Mouse (Mus musculus): ENCODE results near the gene Olfr532.
"Not testable (repeated sequence)": the region's sequence is repeated elsewhere in the genome, so short reads cannot be mapped to it uniquely, and the experiment has no call there.

The Olfr532 gene

GRCm38 (mm10) chr7:140421539-140421938 lies at the start of gene Olfr532:
Olfr532 (minus strand) TSS chr7:140421639.
- DNase-seq (ENCODE audit: low spot score in 2 of 2), result no peak

- DNase-seq (ENCODE audit: low spot score in 2 of 2), result not testable (repeated sequence)
These were observed 41.6 kb upstream of the Olfr532 start, which contains the start of gene Olfr533 for GRCm38 (mm10) chr7:140463070-140463469. Olfr533 (plus strand) TSS chr7:140463370.

- no peak for DNase-seq (ENCODE audit: low spot score in 2 of 2)
These were observed 21.7 kb upstream of the Olfr532 start for GRCm38 (mm10) chr7:140443141-140443540.

DNA sequence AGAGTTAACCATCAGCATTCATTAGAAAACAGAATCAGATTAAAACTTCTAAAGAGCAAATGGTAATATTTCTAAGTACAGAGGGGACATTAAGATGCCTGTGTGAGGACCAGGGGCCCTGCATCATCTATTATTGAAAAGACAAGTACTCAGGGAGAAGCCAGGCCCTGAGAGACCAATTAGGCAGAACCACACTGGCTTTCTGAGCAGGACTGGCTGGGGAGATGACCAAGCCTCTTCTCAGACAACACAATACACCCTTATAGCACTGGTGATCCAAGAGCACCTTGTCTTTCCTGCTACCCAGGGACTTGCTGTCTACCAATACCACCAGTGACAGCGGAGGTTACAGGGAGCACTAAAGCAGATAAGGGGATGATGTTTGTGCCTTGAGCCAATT lies 18.6 kb downstream of the Olfr532 start, which contains the start of gene Olfr531:
Olfr531 (minus strand) TSS at position 101 of the 400 bp plus-strand sequence.
- DNase-seq (ENCODE audit: low spot score in 2 of 2), result no peak

DNA sequence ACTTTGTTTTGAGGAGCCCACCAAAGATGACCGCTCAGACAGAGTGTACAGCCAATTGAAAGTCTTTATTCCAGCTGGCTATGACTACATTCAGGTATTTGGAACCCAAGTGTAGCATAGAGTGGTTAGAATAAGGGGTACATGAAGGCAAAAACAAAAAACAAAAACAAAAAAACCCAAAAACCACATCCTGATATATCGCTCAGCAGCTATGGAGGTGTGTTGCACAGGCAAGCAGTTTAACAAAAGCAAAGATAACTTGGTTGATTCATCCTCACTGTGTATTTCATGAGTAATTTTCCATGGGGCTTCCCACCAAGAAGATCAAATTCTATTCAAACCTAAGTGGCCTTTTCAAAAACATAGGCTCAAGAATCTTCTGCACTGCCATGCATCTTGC lies 44.5 kb downstream of the Olfr532 start:
- no peak for DNase-seq (ENCODE audit: low spot score in 2 of 2)

DNA sequence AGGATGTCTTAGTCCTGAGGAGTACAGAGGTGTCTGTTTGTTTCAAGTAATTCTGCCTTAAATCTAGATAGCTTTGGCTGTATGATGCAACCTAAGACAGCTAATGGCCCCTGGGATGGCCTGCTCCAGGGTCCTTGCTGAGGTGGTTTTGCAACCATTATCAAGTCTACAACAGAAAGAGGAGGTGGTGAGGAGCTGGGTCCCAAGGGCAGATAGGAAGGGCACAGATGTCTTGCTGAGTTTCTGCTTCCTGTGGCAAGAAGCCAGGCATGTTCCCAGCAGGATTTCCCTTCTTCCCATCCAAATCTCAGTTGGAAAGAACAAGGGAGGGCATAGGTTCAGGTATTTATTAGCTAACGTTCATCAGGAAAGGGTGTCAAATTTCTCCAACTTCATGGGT lies 45.2 kb downstream of the Olfr532 start, which contains the start of gene Olfr530:
Olfr530 (minus strand) TSS at position 101 of the 400 bp plus-strand sequence.
- DNase-seq (ENCODE audit: low spot score in 2 of 2), result no peak

- DNase-seq (ENCODE audit: low spot score in 2 of 2), result no peak
These were observed 47.1 kb downstream of the Olfr532 start for GRCm38 (mm10) chr7:140374300-140374699.

Data from frontal cortex, postnatal 36 days (tissue).